Mouse (Mus musculus) myocyte (in vitro differentiated cells): ENCODE measurements at regions not wholly inside any gene's neighbourhood (a gene's known extent, or its start where the extent isn't known, plus 50 kb on each side); places are given as distances from the start of the nearest gene placed in this dataset.
"Not testable (repeated sequence)": the region's sequence is repeated elsewhere in the genome, so short reads cannot be mapped to it uniquely, and the experiment has no call there.

ENCODE experiments used
- CEBPB ChIP-seq: IDR thresholded peaks from 2 replicates; pipeline ENCODE4 v1.6.1; 2011; ENCODE audit warnings: mild to moderate bottlenecking, moderate library complexity; ENCODE audit not compliant: poor library complexity, insufficient read depth, severe bottlenecking
- E2F4 ChIP-seq: IDR thresholded peaks from one replicate; pipeline ENCODE4 v1.6.1; 2011; ENCODE audit warnings: mild to moderate bottlenecking, control low read depth, moderate library complexity; ENCODE audit not compliant: insufficient read depth
- MAX ChIP-seq: IDR thresholded peaks from one replicate; pipeline ENCODE4 v1.6.1; 2011; ENCODE audit warnings: low read depth, mild to moderate bottlenecking, control low read depth
- MYOD1 ChIP-seq, 3 experiments: IDR thresholded peaks; one replicate each; pipeline ENCODE4 v1.6.1; 2011; ENCODE audit warnings: control low read depth in 2 of 3, low read depth in 2 of 3, mild to moderate bottlenecking in 2 of 3, moderate library complexity in 1 of 3; ENCODE audit not compliant: insufficient read length in 2 of 3, control insufficient read depth in 1 of 3
- MYOG ChIP-seq, 3 experiments: IDR thresholded peaks; one replicate each; pipeline ENCODE4 v1.6.1; 2011; ENCODE audit warnings: control low read depth in 2 of 3, low read depth in 2 of 3, mild to moderate bottlenecking in 2 of 3; ENCODE audit not compliant: insufficient read length in 2 of 3, control insufficient read depth in 1 of 3, insufficient read depth in 1 of 3
- POLR2A ChIP-seq: IDR thresholded peaks from one replicate; pipeline ENCODE4 v1.6.1; 2011; ENCODE audit warnings: low read depth, mild to moderate bottlenecking, control low read depth, moderate library complexity; ENCODE audit not compliant: insufficient read length
- POLR2AphosphoS2 ChIP-seq: IDR thresholded peaks from one replicate; pipeline ENCODE4 v1.6.1; 2011; ENCODE audit warnings: low read depth, control low read depth; ENCODE audit not compliant: insufficient read length
- REST ChIP-seq: IDR thresholded peaks from one replicate; pipeline ENCODE4 v1.6.1; 2011; ENCODE audit warnings: mild to moderate bottlenecking, control low read depth, moderate library complexity; ENCODE audit not compliant: insufficient read depth, insufficient read length
- SRF ChIP-seq: IDR thresholded peaks from one replicate; pipeline ENCODE4 v1.6.1; 2011; ENCODE audit warnings: low read depth; ENCODE audit not compliant: control insufficient read depth, insufficient read length
- TCF12 ChIP-seq: IDR thresholded peaks from one replicate; pipeline ENCODE4 v1.6.1; 2011; ENCODE audit warnings: mild to moderate bottlenecking, control low read depth; ENCODE audit not compliant: poor library complexity, insufficient read depth, severe bottlenecking
- TCF3 ChIP-seq: IDR thresholded peaks from one replicate; pipeline ENCODE4 v1.6.1; 2011; ENCODE audit warnings: low read depth, control low read depth; ENCODE audit not compliant: insufficient read length
- USF1 ChIP-seq: IDR thresholded peaks from one replicate; pipeline ENCODE4 v1.6.1; 2011; ENCODE audit warnings: low read depth, mild to moderate bottlenecking, control low read depth, moderate library complexity

GRCm38 (mm10) chr12:21527336-21527735 lies 109.9 kb upstream of the Ywhaq start:
- TF ChIP-seq MYOD1 (IDR thresholded peaks at IDR 0.05; ENCODE audit: control insufficient read depth in 1 of 3, insufficient read length in 2 of 3, low read depth in 2 of 3); POLR2A; CEBPB; MAX; POLR2AphosphoS2; TCF3; REST; USF1; E2F4; MYOG (IDR thresholded peaks at IDR 0.05; ENCODE audit: control insufficient read depth in 1 of 3, insufficient read depth in 1 of 3, insufficient read length in 2 of 3, low read depth in 2 of 3); SRF; TCF12: not testable (repeated sequence)
